Mouse (Mus musculus): Measurements from ENCODE around the gene Ppp3ca.

Gene Ppp3ca

DNA sequence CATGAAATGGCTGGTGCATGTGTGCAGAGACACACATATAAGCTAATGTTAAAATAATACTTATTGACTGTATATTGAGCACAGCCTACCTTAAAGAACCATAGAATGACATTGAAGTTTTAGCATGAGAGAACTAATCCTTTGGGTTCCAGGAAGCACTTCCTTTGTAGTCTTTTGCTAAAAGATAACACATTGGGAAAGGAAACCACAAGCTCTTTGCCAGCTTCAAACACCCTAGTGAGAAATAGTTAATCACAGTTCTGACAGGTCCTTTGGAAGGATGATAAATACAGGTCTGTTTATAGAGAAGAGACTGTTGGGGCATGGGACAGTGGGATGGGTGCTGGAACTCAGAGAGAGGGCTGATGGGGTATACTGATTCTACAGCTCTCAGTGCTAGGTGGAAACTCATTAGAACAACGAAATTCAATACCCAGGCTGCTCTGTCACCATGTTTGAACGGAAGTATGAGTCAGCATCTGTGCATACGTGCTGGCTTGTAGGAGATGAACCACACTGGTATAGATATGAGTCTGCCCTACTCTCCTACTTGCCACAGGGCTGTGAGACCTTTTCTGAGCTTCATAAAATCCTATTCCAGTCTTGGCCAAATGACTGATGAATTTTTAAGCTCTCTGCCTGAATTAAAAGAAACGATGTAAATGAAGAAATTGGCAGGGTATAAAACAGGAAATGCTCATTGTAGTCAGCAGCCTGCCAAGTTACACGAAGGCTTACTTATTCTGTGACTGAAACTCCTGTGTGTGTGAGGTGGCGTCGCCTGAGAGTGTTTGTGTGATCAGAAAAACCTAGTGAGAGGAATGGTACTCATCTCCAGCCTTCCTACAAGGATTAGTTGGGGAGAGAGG lies 271.0 kb downstream of the Ppp3ca start:
- peak; percentile 8 for DNase-seq

DNA sequence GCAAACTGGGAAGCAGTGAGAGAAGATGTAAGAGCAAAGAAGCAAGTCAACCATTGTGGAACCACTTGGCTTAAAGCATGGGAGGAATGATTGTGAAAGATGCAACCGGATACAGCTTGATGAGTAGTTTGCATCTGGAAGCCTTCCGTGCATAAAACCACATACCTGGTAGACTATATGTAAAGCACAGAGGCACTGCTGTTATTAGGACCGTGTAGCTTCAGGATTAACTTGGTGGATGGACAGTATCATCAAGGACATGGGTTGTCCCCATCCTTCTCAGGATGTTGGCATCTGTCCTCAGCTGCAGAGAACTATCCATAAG lies 271.6 kb downstream of the Ppp3ca start:
- DNase-seq, result no peak

- no peak for DNase-seq
Measured at GRCm38 (mm10) chr3:136945550-136945949, 275.6 kb downstream of the Ppp3ca start.

DNA sequence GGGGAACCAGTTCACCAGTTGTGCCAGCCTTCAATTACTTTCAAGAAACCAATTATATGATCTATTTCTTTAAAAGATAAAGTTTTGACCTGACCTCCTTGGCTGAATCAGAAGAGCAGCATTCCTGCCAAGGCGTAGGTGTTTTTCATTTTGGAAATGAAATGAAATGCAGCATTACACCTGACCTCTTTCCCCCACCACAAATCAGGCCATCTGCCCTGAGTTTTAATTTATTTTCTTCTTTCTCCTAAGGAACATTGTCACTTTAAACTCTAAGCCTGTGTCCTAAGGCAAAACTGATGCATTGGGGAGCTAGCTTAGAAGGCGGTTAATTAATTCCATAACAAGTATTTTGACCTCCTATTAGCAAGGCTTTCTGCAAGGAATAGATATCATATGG lies 276.7 kb downstream of the Ppp3ca start:
- DNase-seq, result no peak

DNA sequence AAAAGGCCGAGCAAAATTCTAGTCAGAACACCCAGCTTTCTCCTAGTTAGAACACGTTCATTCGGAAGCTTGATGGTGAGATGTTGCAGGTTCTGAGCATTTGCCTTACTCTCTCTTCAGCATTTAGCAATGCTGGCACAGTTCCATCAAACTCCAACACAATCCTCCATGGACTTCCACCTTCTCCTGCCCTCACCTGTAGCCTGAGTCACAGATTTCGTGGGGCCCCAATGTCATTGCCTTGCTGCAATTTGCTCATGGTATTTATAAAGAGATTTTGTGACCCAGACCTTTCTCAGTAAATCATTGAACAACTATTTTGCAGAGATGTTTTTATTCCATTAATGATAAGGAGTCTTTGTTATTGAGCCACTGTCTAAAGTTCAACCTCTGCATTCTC lies 278.2 kb downstream of the Ppp3ca start:
- no peak for DNase-seq

GRCm38 (mm10) chr3:136951792-136952191 lies 281.9 kb downstream of the Ppp3ca start:
- DNase-seq, result no peak

- no peak for DNase-seq
Measured at GRCm38 (mm10) chr3:136952822-136953221, 282.9 kb downstream of the Ppp3ca start.

- DNase-seq, result no peak
Measured at GRCm38 (mm10) chr3:136955043-136955442, 285.1 kb downstream of the Ppp3ca start.

DNA sequence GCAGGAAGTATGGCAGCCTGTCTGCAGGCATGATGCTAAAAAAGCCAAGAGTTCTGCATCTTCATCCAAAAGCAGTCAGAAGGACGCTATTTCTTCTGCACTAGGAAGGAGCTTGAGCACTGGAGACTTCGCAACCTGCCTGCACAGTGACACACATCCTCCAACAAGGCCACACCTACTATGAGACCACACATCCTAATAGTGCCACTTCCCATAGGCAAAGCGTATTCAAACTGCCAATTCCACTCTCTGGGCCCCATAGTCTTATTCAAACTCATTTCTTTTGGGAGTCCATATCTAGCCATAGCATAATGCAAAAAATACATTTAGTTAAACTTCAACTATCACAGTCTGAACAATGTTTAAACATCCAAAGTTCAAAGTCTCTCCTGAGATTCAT lies 290.4 kb downstream of the Ppp3ca start:
- DNase-seq, result no peak

GRCm38 (mm10) chr3:136966786-136967185 lies 296.9 kb downstream of the Ppp3ca start:
- no peak for DNase-seq

DNA sequence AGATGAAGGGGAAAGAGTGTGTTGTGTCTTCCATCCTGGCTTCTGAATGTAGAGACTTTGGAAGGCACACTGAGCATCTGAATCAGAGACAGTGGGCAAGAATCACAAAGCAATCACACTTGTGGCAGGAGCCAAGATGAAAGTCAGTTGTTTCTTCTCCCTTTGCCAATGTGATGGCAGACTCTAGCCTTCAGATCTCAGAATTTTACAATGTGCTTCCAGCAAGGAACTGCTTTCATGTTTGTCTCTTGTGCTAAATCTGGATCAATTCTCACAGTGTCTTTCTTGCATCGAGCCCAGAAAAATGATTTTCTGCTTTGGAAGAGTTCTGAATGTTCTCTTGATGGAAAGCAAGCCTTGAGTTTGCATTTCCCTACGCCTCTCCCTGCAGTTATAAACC lies 297.6 kb downstream of the Ppp3ca start:
- no peak for DNase-seq

DNA sequence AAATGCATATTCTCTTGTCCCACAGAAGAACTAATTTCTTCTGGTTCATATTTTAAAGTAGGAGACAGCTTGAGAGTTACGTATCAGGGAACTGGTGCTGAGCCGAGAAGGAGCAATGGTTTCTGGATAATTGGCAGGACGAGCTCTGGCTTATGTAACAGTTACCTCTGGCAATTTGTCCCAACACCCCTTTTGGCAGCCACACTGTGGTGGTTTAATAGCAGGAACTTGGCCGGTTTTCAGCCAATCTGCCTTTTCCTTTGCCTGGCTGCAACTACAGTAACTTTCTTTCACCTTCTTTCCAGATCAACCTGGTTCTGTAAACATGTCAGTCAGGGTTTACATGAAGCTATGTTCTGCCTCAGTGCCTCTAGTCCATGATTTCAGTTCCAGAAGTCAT lies 299.9 kb downstream of the Ppp3ca start:
- DNase-seq, result no peak

GRCm38 (mm10) chr3:136977859-136978258 lies 307.9 kb downstream of the Ppp3ca start:
- DNase-seq, result no peak

DNA sequence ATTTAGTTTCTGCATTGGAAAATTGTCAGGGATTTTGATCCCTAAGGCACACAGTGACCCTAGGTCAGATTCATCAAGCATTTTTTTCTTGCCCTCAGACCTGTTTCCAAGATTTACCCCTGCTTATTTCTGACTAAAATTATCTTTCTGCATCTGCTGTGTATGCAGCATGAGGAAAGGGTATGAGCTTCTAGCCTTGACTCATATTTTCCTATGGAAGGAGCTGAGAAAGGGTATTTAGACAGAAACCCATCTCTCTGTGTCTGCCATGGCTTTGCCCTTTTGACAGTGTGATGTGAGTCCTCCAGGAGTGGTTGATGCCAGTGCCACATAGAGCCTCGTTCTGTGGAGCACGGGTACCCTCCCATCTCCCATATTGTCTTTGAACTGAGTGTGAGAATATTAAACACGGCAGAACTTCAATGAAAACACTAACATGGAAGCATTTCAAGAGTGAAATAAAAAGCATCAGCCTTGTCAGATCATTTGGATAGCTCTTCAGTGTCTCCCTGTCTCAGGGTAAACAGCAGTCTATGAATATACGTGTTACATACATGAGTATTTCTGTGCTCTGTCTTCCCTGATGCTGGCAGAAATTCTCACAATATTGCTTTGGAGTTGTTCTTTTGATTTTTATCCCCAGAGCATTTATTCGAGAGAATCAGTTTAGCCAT lies 311.1 kb downstream of the Ppp3ca start:
- no peak for DNase-seq

DNA sequence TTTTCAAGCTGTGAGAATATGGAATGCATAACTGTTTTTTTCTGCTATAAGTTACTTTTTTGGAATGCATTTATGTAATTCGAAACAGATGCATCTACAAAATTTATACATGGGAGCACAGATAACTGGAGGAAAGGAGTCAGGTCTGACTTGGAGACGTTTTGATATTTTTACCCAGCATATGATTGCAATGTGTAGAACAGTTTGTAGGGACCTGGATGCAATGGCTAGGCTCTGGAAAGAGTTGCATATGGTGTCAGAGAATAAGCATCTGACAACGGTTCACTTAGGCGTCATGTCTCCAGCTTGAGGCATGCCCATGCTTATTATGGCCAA lies 311.6 kb downstream of the Ppp3ca start:
- DNase-seq, result no peak

DNA sequence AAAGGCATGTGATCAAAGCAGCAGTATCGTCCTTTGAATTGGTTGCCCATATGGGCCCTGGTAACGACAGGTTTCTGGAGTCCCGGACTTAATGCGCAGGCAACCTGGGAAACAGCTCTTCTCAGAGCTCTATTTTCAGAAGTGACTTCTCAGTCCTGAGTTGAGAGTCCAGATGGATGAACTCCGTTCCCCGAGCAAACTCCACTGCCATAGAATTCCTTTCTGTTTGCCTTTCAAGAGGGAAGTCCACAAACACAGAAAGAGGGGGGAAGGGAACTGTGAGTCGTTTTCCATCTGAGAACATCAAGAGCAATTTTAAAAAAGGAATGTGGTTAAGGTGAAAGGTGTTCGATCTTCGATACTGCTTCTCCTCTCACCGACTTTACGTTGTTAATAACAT lies 312.1 kb downstream of the Ppp3ca start:
- no peak for DNase-seq

DNA sequence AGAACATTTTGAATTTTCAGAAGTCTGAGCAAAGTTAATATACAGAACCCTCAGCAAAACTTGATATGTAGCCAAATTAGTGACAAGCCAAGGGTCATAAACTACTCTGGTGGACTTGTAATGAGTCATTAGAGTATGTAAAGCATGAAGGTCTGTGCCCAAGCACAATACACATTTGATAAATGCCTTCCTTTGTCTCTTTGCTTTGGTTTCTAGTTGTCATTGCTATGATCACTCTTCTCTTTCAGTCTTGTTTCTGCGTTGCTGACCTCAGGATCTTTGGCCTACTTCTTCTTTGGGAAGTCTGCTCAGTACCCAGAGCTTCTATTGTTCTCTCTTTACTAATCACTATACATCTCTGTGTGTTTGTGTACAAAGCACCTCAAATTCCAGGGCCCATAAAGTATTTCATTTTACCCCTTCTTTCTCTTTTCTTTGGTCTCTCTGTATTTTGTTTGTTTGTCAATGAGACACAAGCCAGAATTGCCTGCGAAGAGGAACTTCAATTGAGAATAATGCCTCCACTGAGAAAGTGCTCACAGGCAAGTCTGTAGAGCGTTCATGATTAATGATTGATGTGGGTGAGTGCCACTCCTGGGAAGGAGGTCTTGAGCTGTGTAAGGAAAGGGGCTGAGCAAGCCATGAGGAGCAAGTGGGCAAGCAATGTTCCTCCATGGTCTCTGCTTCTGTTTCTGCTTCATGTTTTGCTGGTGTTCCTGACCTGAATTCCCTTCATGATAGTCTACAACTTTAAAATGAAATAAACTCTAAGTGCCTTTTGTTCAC lies 316.4 kb downstream of the Ppp3ca start:
- DNase-seq, result no peak

Data from thymus, postnatal 14 days (tissue).